Mouse (Mus musculus) forelimb bud, embryonic 11.5 days (tissue): ENCODE measurements at regions not wholly inside any gene's neighbourhood (a gene's known extent, or its start where the extent isn't known, plus 50 kb on each side); places are given as distances from the start of the nearest gene placed in this dataset.

Experiments
- DNase-seq: peaks from one replicate; pipeline ENCODE4 v3.0.0-alpha.2; 2012; ENCODE audit warnings: low read depth, low spot score

DNA sequence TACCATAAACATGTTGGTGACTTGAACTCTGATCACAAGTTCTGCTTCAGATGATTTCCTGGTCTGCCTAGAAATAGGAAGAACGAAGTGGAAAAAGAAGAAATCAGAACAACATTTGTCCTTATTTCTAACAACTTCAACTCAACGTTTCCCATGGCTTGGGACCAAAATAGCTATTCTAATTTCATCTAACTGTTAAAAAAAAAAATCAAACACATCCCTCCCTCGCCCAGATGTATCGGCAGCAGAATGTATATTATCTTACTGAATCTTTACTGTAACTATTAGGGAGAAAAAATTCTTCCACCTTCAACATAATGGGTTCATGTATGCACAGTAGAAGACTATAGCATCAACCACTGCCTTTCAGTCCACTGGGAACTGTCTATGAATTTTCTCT is 169.7 kb upstream of the Syt1 start:
- no peak for DNase-seq

DNA sequence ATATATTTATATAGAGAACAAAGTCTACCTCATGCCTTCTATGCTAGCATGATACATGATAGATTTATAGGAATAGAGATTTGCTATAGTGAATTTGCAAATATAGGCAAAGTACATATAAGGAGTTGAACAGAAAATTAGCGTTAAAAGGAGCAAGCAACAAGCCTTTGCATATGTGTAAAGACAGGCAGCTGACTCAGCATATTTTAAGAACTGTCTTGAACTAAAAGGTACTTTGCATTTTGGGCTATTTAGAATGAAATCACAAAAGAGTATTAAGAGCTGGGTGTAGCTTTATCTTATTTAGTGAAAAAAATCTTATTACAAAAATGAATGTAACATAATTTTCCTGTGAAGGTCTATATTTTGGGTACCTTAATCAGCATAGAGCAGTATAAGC is 149.9 kb upstream of the Syt1 start:
- DNase-seq, result no peak

DNA sequence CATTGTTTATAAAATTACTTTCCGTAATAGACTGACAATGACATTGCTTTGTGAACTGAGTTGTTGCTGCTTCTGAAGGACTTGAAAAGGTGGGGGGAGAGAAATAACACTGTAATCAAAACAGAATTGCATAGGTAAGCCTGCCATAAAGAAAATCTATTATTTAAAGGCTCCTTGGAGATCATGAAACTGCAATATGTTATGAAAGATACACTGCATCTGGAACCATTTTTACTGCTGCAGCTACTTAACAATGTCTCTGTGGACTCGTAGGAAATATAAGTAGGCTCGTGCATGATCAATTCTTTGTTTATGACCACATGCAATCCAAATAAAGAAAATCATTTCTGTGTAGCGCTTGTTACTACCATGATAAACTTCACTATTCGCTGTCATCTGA is 145.0 kb upstream of the Syt1 start:
- no peak for DNase-seq

DNA sequence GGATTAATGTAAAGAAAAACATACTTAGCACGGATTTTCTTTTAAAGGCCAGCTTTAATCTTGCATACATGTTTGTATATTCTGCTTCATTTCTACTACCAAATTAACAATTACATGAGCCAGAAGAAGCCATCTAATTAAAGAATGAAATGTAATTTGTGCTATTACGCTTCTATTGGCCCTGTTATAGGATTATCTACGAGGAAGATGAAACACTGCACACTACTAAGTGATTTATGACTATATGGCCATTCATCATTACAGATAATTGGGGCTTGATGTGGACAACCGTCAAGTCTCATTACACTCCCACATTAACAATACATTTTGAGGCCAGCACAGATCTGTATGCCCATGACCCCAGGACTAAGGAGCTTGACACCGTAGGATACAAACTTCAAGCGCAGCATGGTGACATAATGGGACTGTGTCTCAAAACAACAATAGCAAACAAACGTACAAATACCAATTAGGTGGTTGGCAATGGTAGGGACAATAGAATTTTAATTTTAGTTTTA is 129.7 kb upstream of the Syt1 start:
- DNase-seq, result no peak

- no peak for DNase-seq
Observed at GRCm38 (mm10) chr10:109136763-109137732, 126.3 kb upstream of the Syt1 start.

DNA sequence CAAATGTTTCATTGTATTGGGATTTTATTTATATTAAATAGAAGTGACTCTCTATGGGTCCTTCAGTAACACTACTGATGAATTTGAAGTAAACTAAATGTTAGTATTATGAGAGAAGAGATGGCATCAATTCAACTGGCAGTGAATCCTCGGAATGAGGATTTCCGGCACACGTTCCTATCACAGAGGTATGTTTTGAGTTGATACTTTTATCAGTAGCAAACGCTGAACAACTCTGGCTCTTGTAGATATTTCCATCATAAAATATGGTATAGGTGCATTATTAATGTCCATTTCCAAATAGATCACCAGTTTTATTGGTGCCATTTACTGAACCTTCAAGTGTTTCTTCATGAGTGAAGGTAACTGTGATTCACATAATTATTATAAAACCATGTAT is 123.7 kb upstream of the Syt1 start:
- no peak for DNase-seq

DNA sequence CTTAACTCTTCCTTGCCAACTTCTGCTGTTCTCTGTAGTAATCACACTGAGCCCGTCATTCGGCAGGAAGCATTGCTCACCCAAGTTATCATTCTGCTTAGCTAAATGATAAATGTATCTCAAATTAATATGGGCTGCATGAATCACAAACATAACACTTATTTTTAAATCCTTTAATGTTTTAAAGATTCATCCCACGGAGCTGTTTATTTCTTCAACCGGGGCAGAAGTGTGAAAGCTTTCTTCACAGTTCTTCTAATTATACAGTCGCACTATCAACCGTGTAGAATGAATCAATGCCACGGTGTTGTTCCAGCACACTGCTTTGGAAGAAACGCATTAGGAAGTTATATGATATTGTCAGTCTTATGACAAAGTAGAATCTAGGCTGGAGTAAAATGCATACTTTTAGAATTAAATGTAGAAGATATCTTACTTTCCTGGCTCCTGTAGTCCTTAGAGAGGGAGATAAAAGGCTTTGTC is 121.3 kb upstream of the Syt1 start:
- no peak for DNase-seq

GRCm38 (mm10) chr10:109129552-109130110 is 118.8 kb upstream of the Syt1 start:
- no peak for DNase-seq

- DNase-seq, result no peak
Observed at GRCm38 (mm10) chr10:109129068-109129467, 118.3 kb upstream of the Syt1 start.

GRCm38 (mm10) chr10:109126699-109127098 is 115.9 kb upstream of the Syt1 start:
- DNase-seq, result no peak

GRCm38 (mm10) chr10:109117143-109117542 is 106.4 kb upstream of the Syt1 start:
- no peak for DNase-seq

- DNase-seq, result no peak
Observed at GRCm38 (mm10) chr10:109115013-109115627, 104.3 kb upstream of the Syt1 start.

- no peak for DNase-seq
Observed at GRCm38 (mm10) chr10:109105781-109106180, 95.0 kb upstream of the Syt1 start.

DNA sequence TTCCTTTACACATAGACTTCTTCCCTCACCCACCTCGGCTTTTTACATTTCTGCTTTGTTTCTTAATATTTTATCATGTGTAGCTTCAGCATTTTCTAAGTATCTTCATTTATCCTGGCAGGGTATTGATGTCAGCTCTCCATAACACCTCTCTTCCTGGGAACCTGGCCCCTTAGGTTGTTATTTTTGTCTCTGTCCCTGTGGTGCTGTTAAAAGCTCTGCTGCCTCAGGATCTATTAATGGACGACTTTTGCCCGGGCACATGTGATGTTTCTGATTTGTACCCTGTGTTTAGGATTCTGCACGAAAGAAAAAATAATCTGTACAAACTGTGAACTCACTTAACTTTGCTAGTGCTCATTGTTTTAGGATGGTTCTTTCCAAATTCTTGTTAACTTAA is 81.4 kb upstream of the Syt1 start:
- no peak for DNase-seq

DNA sequence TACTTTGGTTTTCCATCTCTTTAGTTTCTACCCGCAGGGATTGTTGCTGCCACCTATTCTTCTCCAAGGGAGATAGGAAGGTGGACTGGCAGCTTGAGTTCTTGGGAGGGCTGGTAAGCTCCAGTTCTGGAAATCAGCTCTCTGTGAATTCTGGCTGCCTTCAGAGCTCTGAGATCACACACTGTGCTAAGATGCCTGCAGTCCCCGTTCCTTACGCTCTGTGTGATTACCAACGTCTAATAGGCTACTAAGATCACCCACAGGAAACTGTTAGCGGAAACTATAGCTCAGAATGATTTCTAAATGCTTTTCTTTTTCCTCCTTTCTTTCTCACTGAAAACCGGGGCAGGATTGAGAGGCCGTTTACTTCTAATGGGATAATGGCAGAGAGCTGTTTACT is 69.0 kb upstream of the Syt1 start:
- DNase-seq, result no peak

- DNase-seq, result no peak
Observed at GRCm38 (mm10) chr10:109074218-109074617, 63.4 kb upstream of the Syt1 start.
